Mouse (Mus musculus): ENCODE data around the gene Znhit3.
A peak's percentile ranks its signal among the peaks of the same experiment; 100 is the strongest.

The Znhit3 gene

GRCm38 (mm10) chr11:84920981-84921380, 4.8 kb upstream of the Znhit3 start:
- no peak for DNase-seq (ENCODE audit: low spot score in 2 of 2)

- DNase-seq (ENCODE audit: low spot score in 2 of 2), result no peak
Observed at GRCm38 (mm10) chr11:84919951-84920350, 3.8 kb upstream of the Znhit3 start.

DNA sequence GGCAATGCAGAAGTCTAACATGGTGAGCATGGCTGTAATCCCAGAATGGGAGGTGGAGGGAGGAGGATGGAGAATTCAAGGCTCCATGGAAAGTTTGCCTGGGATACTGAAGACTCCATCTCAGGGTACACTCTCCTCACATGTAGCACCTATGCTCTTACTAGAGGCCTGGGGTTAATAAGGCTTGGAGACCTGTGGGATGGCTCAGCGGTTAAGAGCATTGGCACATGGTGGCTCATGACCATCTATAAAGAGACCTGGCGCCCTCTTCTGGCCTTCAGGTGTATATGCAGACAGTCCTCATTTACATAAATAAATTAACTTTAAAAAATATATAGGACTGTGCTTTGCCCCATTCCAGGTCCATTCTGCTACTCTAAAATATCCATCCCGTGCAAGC, 3.1 kb upstream of the Znhit3 start:
- DNase-seq (ENCODE audit: low spot score in 2 of 2), result no peak

- peak; percentile 60 to 84 for DNase-seq (ENCODE audit: low spot score in 2 of 2)
Observed at GRCm38 (mm10) chr11:84918425-84918824, 2.3 kb upstream of the Znhit3 start.

- no peak for DNase-seq (ENCODE audit: low spot score in 2 of 2)
Observed at GRCm38 (mm10) chr11:84916703-84917300, 636 bp upstream of the Znhit3 start.

DNA sequence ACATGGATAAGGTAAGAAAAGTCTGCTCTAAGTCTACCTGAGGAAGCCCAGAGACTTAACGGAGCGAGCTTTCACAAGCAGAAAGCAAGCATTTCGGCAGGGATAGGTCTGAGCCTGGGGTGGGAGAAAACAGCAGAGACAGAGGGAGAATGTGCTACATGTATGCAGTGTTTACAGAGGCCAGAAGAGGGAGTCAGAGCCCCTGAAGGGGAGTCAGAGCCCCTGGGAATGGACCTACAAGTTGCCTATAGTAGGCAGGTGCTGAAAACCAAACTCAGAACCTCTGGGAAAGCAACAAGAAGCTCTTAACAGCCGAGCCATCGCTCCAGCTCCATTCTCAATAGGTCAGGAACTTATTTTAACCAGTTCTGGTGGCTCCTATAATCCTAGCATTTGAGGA, 1.5 kb downstream of the Znhit3 start:
- no peak for DNase-seq (ENCODE audit: low spot score in 2 of 2)

GRCm38 (mm10) chr11:84910411-84910810, 5.8 kb downstream of the Znhit3 start:
- no peak for DNase-seq (ENCODE audit: low spot score in 2 of 2)

- DNase-seq (ENCODE audit: low spot score in 2 of 2), result no peak
Observed at GRCm38 (mm10) chr11:84908480-84908879, 7.7 kb downstream of the Znhit3 start.

DNA sequence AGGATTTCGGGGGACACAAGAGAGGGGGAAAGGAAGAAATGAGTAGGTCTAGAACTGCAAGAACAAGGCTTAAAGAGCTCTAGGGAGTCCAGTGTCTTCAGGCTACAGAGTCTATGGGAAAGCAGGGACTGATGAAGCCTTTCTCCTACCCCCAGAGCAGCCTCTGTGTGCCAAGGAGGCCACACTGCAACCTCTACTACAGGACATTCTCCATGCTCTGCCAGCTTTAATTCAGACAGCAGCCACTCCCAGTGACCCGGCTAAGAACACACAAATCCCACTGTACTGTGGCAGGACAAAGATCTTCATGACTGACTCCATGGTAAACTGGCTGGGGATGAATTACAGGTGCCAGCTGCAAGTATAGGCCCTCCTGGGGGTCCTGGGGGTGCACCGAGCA, 9.1 kb downstream of the Znhit3 start:
- DNase-seq (ENCODE audit: low spot score in 2 of 2), result no peak

- DNase-seq (ENCODE audit: low spot score in 2 of 2), result peak in 1 of 2 experiments; percentile 71
Observed at GRCm38 (mm10) chr11:84904597-84905144, 11.5 kb downstream of the Znhit3 start.

DNA sequence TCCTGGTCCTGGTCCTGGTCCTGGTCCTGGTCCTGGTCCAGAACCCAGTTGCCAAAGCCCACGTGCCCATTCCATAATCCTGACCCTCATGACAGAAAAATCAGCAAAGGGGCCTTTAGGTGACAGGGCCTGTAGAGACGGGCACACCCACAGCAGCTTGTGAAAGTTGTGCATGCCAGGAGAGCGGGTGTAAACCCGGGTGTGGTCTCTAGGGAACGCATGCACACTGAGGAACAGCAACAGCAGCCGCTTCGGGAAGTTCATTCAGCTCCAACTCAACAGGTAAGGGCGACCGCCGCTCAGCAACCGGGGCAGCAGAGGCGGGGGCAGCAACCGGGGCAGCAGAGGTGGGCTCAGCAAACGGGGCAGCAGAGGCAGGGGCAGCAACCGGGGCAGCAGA, 23.1 kb downstream of the Znhit3 start:
- no peak for DNase-seq (ENCODE audit: low spot score in 2 of 2)

DNA sequence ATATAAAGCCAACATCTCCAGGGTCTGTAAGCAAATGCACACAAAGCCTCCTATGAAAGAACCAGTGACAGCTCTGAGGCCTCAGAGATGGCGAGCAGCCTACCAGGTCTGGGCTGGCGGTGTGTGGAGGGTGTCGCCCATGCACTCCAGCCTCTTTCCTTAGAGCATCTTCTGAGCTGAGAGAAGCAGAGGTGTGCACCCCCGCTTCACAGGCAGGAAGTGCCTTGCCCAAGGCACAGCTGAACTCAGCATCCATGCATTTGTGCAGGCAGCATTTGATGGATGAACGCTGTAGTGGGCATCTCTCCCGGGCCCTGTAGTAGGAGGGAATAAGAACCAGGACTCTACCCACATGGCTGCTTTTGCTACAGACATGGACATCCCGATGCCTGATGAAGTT, 24.5 kb downstream of the Znhit3 start:
- no peak for DNase-seq (ENCODE audit: low spot score in 2 of 2)

DNA sequence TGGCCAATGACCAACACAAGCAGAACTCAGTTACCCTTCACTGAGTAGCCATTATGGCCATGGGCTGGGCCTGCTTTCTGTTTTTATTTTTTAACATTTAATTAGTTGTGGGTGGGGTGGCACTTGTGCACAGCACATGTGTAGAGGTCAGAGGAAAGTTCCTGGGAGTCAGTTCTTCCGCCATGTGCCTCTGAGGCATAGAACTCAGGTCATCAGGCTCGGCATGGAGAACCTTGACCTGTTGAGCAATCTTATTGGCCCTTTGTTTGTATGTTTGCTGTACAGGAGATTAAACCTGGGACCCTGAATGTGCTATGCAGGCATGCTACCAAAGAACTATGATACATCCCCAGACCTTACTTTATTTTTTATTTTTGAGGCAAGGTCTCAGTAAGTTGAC, 26.7 kb downstream of the Znhit3 start:
- DNase-seq (ENCODE audit: low spot score in 2 of 2), result no peak

DNA sequence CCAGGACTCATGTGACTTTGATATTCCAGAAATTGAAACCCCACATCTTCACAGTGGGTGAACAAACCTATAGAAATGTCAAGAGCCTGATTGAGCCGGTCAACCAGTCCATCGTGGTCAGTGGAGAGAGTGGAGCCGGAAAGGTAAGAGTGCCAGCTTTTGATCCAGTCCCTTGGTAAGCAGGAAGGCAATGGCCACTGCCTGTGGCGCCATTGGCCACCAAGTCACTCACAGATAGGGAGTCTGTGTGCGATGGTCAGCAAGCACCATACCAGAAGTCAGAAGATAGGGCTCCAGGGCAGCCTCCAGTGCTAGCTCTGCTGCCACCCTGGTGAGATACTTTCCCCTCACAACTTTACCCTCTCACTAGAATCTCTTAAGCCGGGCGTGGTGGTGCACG, 28.1 kb downstream of the Znhit3 start:
- no peak for DNase-seq (ENCODE audit: low spot score in 2 of 2)

DNA sequence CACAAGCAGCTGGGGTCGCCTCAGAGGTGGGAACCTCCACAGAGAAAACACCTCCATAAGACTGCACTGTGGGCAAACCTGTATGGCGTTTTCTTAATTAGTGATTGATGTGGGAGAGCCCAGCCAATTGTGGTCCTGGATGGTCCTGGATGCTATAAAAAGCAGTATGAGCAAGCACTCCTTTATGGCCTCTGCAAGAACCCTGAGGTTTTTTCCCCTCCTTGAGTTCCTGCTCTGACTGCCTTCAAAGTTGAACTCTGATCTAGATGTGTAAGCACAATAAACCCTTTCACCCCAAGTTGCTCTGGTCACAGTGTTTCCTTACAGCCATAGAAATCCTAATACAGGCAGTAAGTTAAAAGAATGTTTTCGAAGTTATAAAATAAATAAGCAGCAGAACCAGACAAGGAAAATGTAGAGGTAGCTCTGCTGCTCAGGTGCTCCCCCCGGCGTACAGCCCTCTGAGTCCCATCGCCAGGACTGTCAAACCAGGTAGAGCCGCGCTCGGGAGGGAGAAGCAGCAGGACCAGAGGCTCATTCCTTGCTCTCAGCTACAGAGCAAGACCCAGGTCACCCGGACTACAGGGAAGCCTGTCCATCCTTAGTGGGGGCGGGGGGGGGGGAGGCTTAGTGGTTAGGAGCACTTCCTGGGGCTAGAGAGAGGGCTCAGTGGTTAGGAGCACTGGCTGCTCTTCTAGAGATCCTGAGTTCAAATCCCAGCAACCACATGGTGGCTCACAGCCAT, 29.2 kb downstream of the Znhit3 start:
- no peak for DNase-seq (ENCODE audit: low spot score in 2 of 2)

- DNase-seq (ENCODE audit: low spot score in 2 of 2), result no peak
Observed at GRCm38 (mm10) chr11:84886236-84886635, 29.9 kb downstream of the Znhit3 start.

DNA sequence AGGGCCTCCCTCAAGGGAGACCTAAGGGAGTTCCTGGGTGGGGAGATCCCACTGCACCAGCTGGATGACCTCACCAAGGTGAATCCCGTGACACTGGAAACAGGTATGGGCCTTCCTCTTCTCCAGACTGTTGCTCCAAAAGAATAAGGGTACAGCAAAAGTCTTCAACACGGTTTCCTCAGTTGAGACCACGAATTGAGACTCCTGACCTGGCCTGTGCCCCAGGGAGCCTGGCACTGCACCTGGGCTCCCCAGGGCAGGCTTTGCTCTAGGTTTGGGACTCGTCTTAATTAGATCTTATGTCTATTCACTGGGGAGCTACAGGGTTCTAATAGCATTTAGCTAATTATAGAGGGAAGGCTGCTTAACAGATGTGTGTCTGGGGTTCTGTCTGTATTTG, 30.9 kb downstream of the Znhit3 start:
- DNase-seq (ENCODE audit: low spot score in 2 of 2), result no peak

GRCm38 (mm10) chr11:84882346-84882745, 33.8 kb downstream of the Znhit3 start:
- no peak for DNase-seq (ENCODE audit: low spot score in 2 of 2)

DNA sequence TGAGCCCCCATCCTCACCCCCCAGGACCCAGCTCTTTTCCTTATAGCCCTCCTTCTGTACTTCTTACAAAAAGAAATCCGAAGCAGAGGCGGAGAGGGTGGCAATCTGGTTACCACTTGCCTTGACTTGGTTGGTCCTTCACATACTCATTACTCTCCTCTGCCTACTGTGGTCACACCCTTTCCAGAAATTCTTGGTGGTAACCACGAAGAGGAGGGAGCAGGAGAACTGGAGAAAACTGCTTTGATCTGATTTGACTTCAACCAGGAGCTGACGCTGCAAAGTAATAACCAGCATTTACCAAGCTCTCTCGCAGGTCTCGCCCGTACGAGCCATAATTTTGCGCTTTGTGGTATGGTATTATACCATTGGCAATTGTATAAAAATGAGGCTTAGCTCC, 35.2 kb downstream of the Znhit3 start:
- no peak for DNase-seq (ENCODE audit: low spot score in 2 of 2)

DNA sequence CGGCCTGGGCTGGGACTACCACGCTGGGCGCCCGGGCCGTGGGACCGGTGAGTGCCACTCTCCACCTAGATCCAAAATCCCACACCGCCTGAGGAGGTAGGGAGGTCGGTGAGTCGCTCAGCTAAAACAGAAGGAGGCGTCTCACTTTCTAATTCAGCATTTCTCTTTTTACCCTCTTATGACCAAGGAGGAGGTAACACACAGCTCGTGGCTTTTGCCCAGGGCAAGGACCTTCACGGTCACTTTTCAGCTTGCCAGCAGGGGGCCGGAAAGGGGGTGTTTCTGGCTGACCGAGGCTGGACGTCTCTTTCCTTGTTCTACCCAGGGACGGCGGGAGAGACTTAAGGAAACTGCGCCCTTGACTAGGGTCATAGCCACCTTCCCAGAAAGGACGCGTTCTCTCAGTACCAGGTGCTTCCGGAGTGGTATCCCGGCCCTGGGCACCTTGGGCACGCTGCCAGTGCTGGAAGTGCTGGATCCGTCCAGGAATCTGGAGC, 35.7 kb downstream of the Znhit3 start:
- no peak for DNase-seq (ENCODE audit: low spot score in 2 of 2)

GRCm38 (mm10) chr11:84879772-84880464, 36.2 kb downstream of the Znhit3 start, which contains the start of the genes Myo19 and Pigw:
Myo19 (plus strand) TSS chr11:84880148.
Pigw (minus strand) TSS chr11:84880285.
- DNase-seq (ENCODE audit: low spot score in 2 of 2), result peak; percentile 58 to 60

GRCm38 (mm10) chr11:84879007-84879771, 37.0 kb downstream of the Znhit3 start:
- no peak for DNase-seq (ENCODE audit: low spot score in 2 of 2)

Measured in right cerebral cortex, postnatal 36 days (tissue).